Mouse (Mus musculus) brain, embryonic 14.5 days (tissue): ENCODE results near the gene Hilpda.

Experiments
- CTCF ChIP-seq: fragments of 200-500 bp; IDR thresholded peaks from 2 replicates; pipeline ENCODE4 v1.5.1; 2012; ENCODE audit warnings: inconsistent platforms, mild to moderate bottlenecking, moderate library complexity, borderline replicate concordance; ENCODE audit not compliant: insufficient read depth, insufficient read length; ENCODE audit errors: extremely low read depth
- POLR2A ChIP-seq: fragments of 200-500 bp; IDR thresholded peaks from 2 replicates; pipeline ENCODE4 v1.6.1; 2012; ENCODE audit warnings: mild to moderate bottlenecking, inconsistent platforms, borderline replicate concordance; ENCODE audit not compliant: poor library complexity, insufficient read depth, insufficient read length, severe bottlenecking; ENCODE audit errors: extremely low read depth

DNA sequence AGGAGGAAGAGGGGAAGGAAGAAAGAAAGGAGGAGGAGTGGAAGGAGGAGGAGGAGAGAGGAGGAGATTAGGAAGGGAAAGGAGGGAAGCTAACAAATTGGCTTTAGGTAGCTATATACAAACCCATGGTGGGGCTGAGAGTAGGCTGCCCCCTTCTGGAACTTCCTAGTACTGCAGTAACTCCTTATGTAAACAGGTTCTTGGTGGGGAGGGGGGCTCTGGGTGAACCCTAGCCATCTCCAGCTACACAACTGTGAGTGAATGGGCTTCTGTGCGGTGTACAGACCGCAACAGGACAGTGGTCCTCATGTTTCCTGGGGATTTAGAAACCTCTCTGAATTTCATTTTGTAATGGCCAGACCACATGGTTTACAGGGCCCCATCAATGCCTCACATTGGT is 31.5 kb upstream of the Hilpda start:
- peak; percentile 62 for TF ChIP-seq CTCF
- TF ChIP-seq POLR2A: no peak
